7 mouse cellular contexts compared by ENCODE assay signal in genomic region chr2:180709023-180709922, GRCm38 (mm10). TPM values are rescaled to one million over a fixed set of nuclear protein-coding genes. Genes with fewer than 3 reads are reported as not detected.
A peak's percentile ranks its signal among the peaks of the same experiment; 100 is the strongest.
DNase-seq lines count a peak whose midpoint lies in the region; ATAC-seq and TF ChIP-seq lines count a peak whose summit lies in the region.

No protein-coding gene starts in this region.

- no peak for DNase-seq in thymus, adult 2 months
- DNase-seq in thymus, postnatal 14 days, result no peak
- no peak for DNase-seq in urinary bladder, adult 2 months (ENCODE audit: low spot score)
- DNase-seq in urinary bladder, postnatal 36 days (ENCODE audit: low spot score in 2 of 2), result no peak

- TF ChIP-seq CTCF in thymus, adult 2 months (IDR thresholded peaks at IDR 0.05; ENCODE audit: borderline replicate concordance, control insufficient read depth, extremely low read depth, insufficient read depth, low read length, poor library complexity), result no peak
- TF ChIP-seq CTCF in embryonic fibroblast, embryonic 13.5 days (IDR thresholded peaks at IDR 0.05; ENCODE audit: borderline replicate concordance, insufficient read depth, low read length), result no peak

- peak overlapping the region; percentile 90 for H3K4me3 ChIP-seq in thymus, adult 2 months (ENCODE audit: control insufficient read depth, insufficient read depth, low read length)
- peak overlapping the region; percentile 93 for H3K4me3 ChIP-seq in embryonic fibroblast, embryonic 13.5 days (ENCODE audit: insufficient read depth, low read length)
- H3K4me3 ChIP-seq in limb, embryonic 13.5 days, result peak overlapping the region; percentile 98
- H3K4me3 ChIP-seq in stomach, embryonic 14.5 days (ENCODE audit: low read depth, low read length), result peak overlapping the region; percentile 99

- TF ChIP-seq POLR2A in thymus, adult 2 months (IDR thresholded peaks at IDR 0.05; ENCODE audit: control insufficient read depth, extremely low read depth, insufficient read depth, low read length, poor library complexity), result no peak
- TF ChIP-seq POLR2A in embryonic fibroblast, embryonic 13.5 days (IDR thresholded peaks at IDR 0.05; ENCODE audit: low read depth, low read length), result no peak

- WGBS in thymus, adult 2 months, result under 1% methylated on average over 39 of the region's 39 CpGs
- WGBS in limb, embryonic 13.5 days, result under 1% methylated on average over 39 of the region's 39 CpGs
- under 1% methylated on average over 39 of the region's 39 CpGs for WGBS in stomach, embryonic 14.5 days

- peaks cover 21% of the 10 kb centered on the region for H3K4me1 ChIP-seq in thymus, adult 2 months (replicated peaks; ENCODE audit: control insufficient read depth, insufficient read depth, low read length)
- 0 out of 2 replicates have a peak, but pooled peaks cover 4% of the 10 kb centered on the region for H3K4me1 ChIP-seq in embryonic fibroblast, embryonic 13.5 days (ENCODE audit: control insufficient read depth, insufficient read depth, low read length)
- peaks cover 25% of the 10 kb centered on the region for H3K4me1 ChIP-seq in limb, embryonic 13.5 days
- peaks cover 10% of the 10 kb centered on the region; the same call in 1 of the 2 replicates for H3K4me1 ChIP-seq in stomach, embryonic 14.5 days (ENCODE audit: control insufficient read depth, insufficient read depth, low read length)

- peaks cover 5% of the 10 kb centered on the region for H3K36me3 ChIP-seq in thymus, adult 2 months (ENCODE audit: control insufficient read depth, insufficient read depth, low read length)
- peaks cover 36% of the 10 kb centered on the region for H3K36me3 ChIP-seq in limb, embryonic 13.5 days
- H3K36me3 ChIP-seq in stomach, embryonic 14.5 days (ENCODE audit: control insufficient read depth, insufficient read depth, low read length), result peaks cover 4% of the 10 kb centered on the region

- H3K27me3 ChIP-seq in thymus, adult 2 months (ENCODE audit: control insufficient read depth, insufficient read depth, low read length), result no peaks in the 10 kb centered on the region
- no peaks in the 10 kb centered on the region for H3K27me3 ChIP-seq in limb, embryonic 13.5 days
- no peaks in the 10 kb centered on the region for H3K27me3 ChIP-seq in stomach, embryonic 14.5 days (ENCODE audit: control insufficient read depth, insufficient read depth, low read length)

- no peak for ATAC-seq in limb, embryonic 13.5 days (ENCODE audit: low FRiP score, low read depth)
- ATAC-seq in stomach, embryonic 14.5 days (ENCODE audit: insufficient number of reproducible peaks, insufficient read depth, low FRiP score, low read depth), result peak; percentile 43

- no peaks in the 10 kb centered on the region for H3K9me3 ChIP-seq in limb, embryonic 13.5 days
- H3K9me3 ChIP-seq in stomach, embryonic 14.5 days (ENCODE audit: control insufficient read depth, low read depth, low read length), result no peaks in the 10 kb centered on the region

- peak overlapping the region; percentile 95 for H3K9ac ChIP-seq in limb, embryonic 13.5 days
- H3K9ac ChIP-seq in stomach, embryonic 14.5 days (replicated peaks; ENCODE audit: low read depth, low read length), result peak overlapping the region; percentile 98

- peak overlapping the region; percentile 55; the same call in 1 of the 2 replicates for H3K27ac ChIP-seq in thymus, adult 2 months (ENCODE audit: control insufficient read depth, insufficient read depth, low read length)
- peak overlapping the region; percentile 63 for H3K27ac ChIP-seq in embryonic fibroblast, embryonic 13.5 days (ENCODE audit: insufficient read depth, low read length)
- peak overlapping the region; percentile 87 for H3K27ac ChIP-seq in limb, embryonic 13.5 days
- H3K27ac ChIP-seq in stomach, embryonic 14.5 days (ENCODE audit: low read length), result peak overlapping the region; percentile 79; the same call in 1 of the 2 replicates

- peak overlapping the region; percentile 94 for H3K4me2 ChIP-seq in limb, embryonic 13.5 days (replicated peaks)
- H3K4me2 ChIP-seq in stomach, embryonic 14.5 days (replicated peaks; ENCODE audit: low read depth, low read length), result peak overlapping the region; percentile 81

RNA-seq across cellular contexts. Expression of gene Dido1, which starts 0.5 kb away (rescaled TPM):
- 40.7 and 42.2 TPM in 2 replicates for polyA plus RNA-seq in thymus, adult 2 months (2012; rRNA removed)
- polyA plus RNA-seq in embryonic fibroblast, embryonic 13.5 days (2011; ENCODE audit: insufficient read length, low read depth, missing spikeins), result 29.3 and 31.3 TPM in 2 replicates
- polyA plus RNA-seq in limb, embryonic 13.5 days (2015; fragmentation: Nextera tagmentation; extraction: Ambion mirVana), result 30.4 and 31.5 TPM in 2 replicates
- 39.4 and 41.2 TPM in 2 replicates for polyA plus RNA-seq in stomach, embryonic 14.5 days (2014; fragmentation: Nextera tagmentation; extraction: Ambion mirVana)
- polyA plus RNA-seq in urinary bladder, adult 2 months (2012; rRNA removed), result 24.7 and 25.8 TPM in 2 replicates

RNA-seq across cellular contexts. Expression of gene Gid8, which starts 0.6 kb away (rescaled TPM):
- polyA plus RNA-seq in thymus, adult 2 months (2012; rRNA removed), result 34.9 and 35.5 TPM in 2 replicates
- polyA plus RNA-seq in embryonic fibroblast, embryonic 13.5 days (2011; ENCODE audit: insufficient read length, low read depth, missing spikeins), result 58.0 and 71.8 TPM in 2 replicates
- polyA plus RNA-seq in limb, embryonic 13.5 days (2015; fragmentation: Nextera tagmentation; extraction: Ambion mirVana), result 63.0 and 63.8 TPM in 2 replicates
- polyA plus RNA-seq in stomach, embryonic 14.5 days (2014; fragmentation: Nextera tagmentation; extraction: Ambion mirVana), result 53.4 and 57.1 TPM in 2 replicates
- 59.7 and 64.6 TPM in 2 replicates for polyA plus RNA-seq in urinary bladder, adult 2 months (2012; rRNA removed)

RNA-seq across cellular contexts. Expression of gene Slc17a9, which starts 15.8 kb away (rescaled TPM):
- 24.9 and 26.4 TPM in 2 replicates for polyA plus RNA-seq in thymus, adult 2 months (2012; rRNA removed)
- polyA plus RNA-seq in embryonic fibroblast, embryonic 13.5 days (2011; ENCODE audit: insufficient read length, low read depth, missing spikeins), result 1.5 and 2.9 TPM in 2 replicates
- polyA plus RNA-seq in limb, embryonic 13.5 days (2015; fragmentation: Nextera tagmentation; extraction: Ambion mirVana), result 0.62 and 0.98 TPM in 2 replicates
- polyA plus RNA-seq in stomach, embryonic 14.5 days (2014; fragmentation: Nextera tagmentation; extraction: Ambion mirVana), result 1.7 and 1.9 TPM in 2 replicates
- 4.6 and 5.3 TPM in 2 replicates for polyA plus RNA-seq in urinary bladder, adult 2 months (2012; rRNA removed)
